Mouse (Mus musculus) liver, embryonic 14.5 days (tissue): ENCODE results near the gene Ift140.

ENCODE experiments used
- CTCF ChIP-seq: IDR thresholded peaks from 2 replicates; pipeline ENCODE4 v1.5.1; 2016; ENCODE audit warnings: antibody characterized with exemption, low read depth, control low read depth
- EP300 ChIP-seq: IDR thresholded peaks from 2 replicates; pipeline ENCODE4 v1.6.1; 2016; ENCODE audit warnings: antibody characterized with exemption, low read depth

DNA sequence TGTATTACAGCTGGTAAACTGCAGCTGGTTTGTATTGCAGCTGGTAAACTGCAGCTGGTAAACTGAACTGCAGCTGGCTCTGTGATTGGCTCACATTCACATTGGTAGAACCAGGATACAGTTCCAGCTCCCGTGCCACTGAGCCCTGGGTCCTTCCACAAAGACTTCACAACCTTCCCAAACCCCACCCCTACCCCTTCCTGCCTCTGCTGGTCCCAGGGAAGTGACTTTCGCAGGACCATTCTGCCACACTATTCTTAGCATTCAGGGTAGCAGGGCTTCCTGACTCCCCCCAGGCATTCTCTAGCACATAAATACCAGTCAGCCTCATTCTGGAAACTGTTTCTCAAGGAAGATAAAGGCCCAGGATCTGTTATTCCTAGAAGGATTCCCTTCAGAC, 52.8 kb downstream of the Ift140 start:
- TF ChIP-seq CTCF, result no peak
- TF ChIP-seq EP300, result no peak
